Mouse (Mus musculus) thymus, adult 2 months (tissue): ENCODE data around the gene Insig1.

Experiments used
- CTCF ChIP-seq: fragments of 200-500 bp; IDR thresholded peaks from 2 replicates; pipeline ENCODE4 v1.5.1; 2012; ENCODE audit warnings: mild to moderate bottlenecking, control low read depth, low read length, moderate library complexity, borderline replicate concordance; ENCODE audit not compliant: control insufficient read depth, poor library complexity, insufficient read depth; ENCODE audit errors: extremely low read depth
- POLR2A ChIP-seq: fragments of 200-500 bp; IDR thresholded peaks from 2 replicates; pipeline ENCODE4 v1.6.1; 2012; ENCODE audit warnings: mild to moderate bottlenecking, low read length, control low read depth, moderate library complexity; ENCODE audit not compliant: control insufficient read depth, poor library complexity, insufficient read depth; ENCODE audit errors: extremely low read depth

- TF ChIP-seq CTCF (no peak), POLR2A (no peak)
Measured at GRCm38 (mm10) chr5:28082312-28082711, 11.1 kb downstream of the Insig1 start.
